In the genomic region with DNA sequence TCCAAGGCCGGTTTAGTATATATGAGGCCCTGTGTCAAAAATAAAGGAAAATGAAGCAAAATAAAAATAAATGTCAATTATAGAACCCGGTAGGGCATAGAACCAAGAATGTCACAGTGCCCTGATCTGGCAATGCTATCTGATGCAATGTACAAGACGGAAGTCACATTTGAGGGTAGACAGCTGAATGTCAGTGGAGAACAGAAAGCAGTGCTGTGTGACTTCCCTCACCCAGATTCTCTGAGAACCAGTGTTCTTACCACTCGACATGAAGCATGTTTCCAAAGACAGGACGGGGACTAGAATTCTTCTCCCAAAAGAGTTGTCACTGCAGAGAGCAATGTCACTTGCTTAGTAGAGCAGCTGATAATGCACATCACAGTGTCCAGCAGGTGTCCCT, we compare ENCODE assay signal across 30 mouse cellular contexts. TPM values are rescaled to one million over a fixed set of nuclear protein-coding genes. Genes with fewer than 3 reads are reported as not detected.
DNase-seq lines count a peak whose midpoint lies in the region; ATAC-seq lines count a peak whose summit lies in the region.
"Had no signal": no experiment of that assay in that cellular context is flagged by ENCODE, and none has a peak within 500 bp of the region (broad histone marks: within the 10 kb centered on the region; RNA-seq: fewer than 3 reads in every experiment).

No protein-coding gene starts in this region.

- intact Hi-C loops in heart, postnatal 36 days (cut with DNase I), result no loop called here

- no peak overlapping the region for H3K4me3 ChIP-seq in liver, embryonic 16.5 days (ENCODE audit: low read depth, low read length)
- no peak overlapping the region for H3K4me3 ChIP-seq in liver, embryonic 12.5 days
- H3K4me3 ChIP-seq in brown adipose tissue, adult 24 weeks (ENCODE audit: insufficient read depth, low read depth, low read length), result no peak overlapping the region
- no peak overlapping the region for H3K4me3 ChIP-seq in forebrain, embryonic 12.5 days (replicated peaks)
- H3K4me3 ChIP-seq: embryonic facial prominence, embryonic 13.5 days; erythroblast, embryonic 14.5 days; heart, embryonic 13.5 days; limb, embryonic 15.5 days; midbrain, embryonic 12.5 days; neural tube, embryonic 12.5 days had no signal

- peak overlapping the region; percentile 49 for H3K27ac ChIP-seq in liver, embryonic 16.5 days (ENCODE audit: low read length)
- H3K27ac ChIP-seq in liver, embryonic 12.5 days, result no peak overlapping the region
- H3K27ac ChIP-seq in brown adipose tissue, adult 24 weeks (replicated peaks; ENCODE audit: low read depth, low read length), result peak overlapping the region; percentile 76
- H3K27ac ChIP-seq in forebrain, embryonic 12.5 days, result no peak overlapping the region
- H3K27ac ChIP-seq: embryonic facial prominence, embryonic 13.5 days; heart, embryonic 13.5 days; hindbrain, embryonic 14.5 days; limb, embryonic 15.5 days; midbrain, embryonic 12.5 days; neural tube, embryonic 12.5 days had no signal

- ATAC-seq in liver, embryonic 16.5 days (ENCODE audit: low read depth), result no peak
- ATAC-seq in liver, embryonic 12.5 days, result no peak
- peak; percentile 50 for ATAC-seq in megakaryocyte progenitor cell, adult 5-6 weeks (replicated peaks; ENCODE audit: poor library complexity)
- no peak for ATAC-seq in forebrain, embryonic 12.5 days (ENCODE audit: low FRiP score)
- ATAC-seq: CD4-positive, CD25-positive, alpha-beta regulatory T cell, adult 4 months; forebrain, embryonic 14.5 days; inflammation-experienced regulatory T-cells, adult 6 months had no signal

- no peaks in the 10 kb centered on the region for H3K36me3 ChIP-seq in liver, embryonic 16.5 days (ENCODE audit: control insufficient read depth, insufficient read depth)
- H3K36me3 ChIP-seq in liver, embryonic 12.5 days, result no peaks in the 10 kb centered on the region
- H3K36me3 ChIP-seq in forebrain, embryonic 12.5 days (replicated peaks), result no peaks in the 10 kb centered on the region
- H3K36me3 ChIP-seq: embryonic facial prominence, embryonic 13.5 days; heart, embryonic 13.5 days; limb, embryonic 15.5 days; midbrain, embryonic 12.5 days; neural tube, embryonic 12.5 days had no signal

- no peaks in the 10 kb centered on the region for H3K27me3 ChIP-seq in liver, embryonic 16.5 days (ENCODE audit: control insufficient read depth, insufficient read depth, low read depth, low read length)
- no peaks in the 10 kb centered on the region for H3K27me3 ChIP-seq in liver, embryonic 12.5 days (replicated peaks)
- no peaks in the 10 kb centered on the region for H3K27me3 ChIP-seq in forebrain, embryonic 12.5 days
- H3K27me3 ChIP-seq: embryonic facial prominence, embryonic 13.5 days; heart, embryonic 13.5 days; limb, embryonic 15.5 days; midbrain, embryonic 12.5 days; neural tube, embryonic 12.5 days had no signal

- peaks cover 7% of the 10 kb centered on the region; the same call in 1 of the 2 replicates for H3K4me1 ChIP-seq in liver, embryonic 16.5 days (ENCODE audit: control insufficient read depth, low read depth, low read length)
- H3K4me1 ChIP-seq in liver, embryonic 12.5 days, result peaks cover 26% of the 10 kb centered on the region
- H3K4me1 ChIP-seq in brown adipose tissue, adult 24 weeks (ENCODE audit: control insufficient read depth, insufficient read depth, insufficient read length, low read length), result 0 out of 2 replicates have a peak, but pooled peaks cover 2% of the 10 kb centered on the region
- no peaks in the 10 kb centered on the region for H3K4me1 ChIP-seq in forebrain, embryonic 12.5 days
- H3K4me1 ChIP-seq: embryonic facial prominence, embryonic 13.5 days; limb, embryonic 15.5 days; midbrain, embryonic 12.5 days; neural tube, embryonic 12.5 days had no signal

- 61% methylated on average over 5 of the region's 5 CpGs for WGBS in liver, embryonic 16.5 days (ENCODE audit: insufficient replicate concordance)
- 65% methylated on average over 5 of the region's 5 CpGs for WGBS in liver, embryonic 12.5 days (ENCODE audit: insufficient replicate concordance)
- 92% methylated on average over 5 of the region's 5 CpGs for WGBS in forebrain, embryonic 12.5 days

- peak; percentile 9 for DNase-seq in heart, adult 8-10 months (ENCODE audit: low spot score)
- DNase-seq in heart, postnatal 36 days, result no peak
- no peak for DNase-seq in adrenal gland, postnatal 10 days
- DNase-seq: adrenal gland, postnatal 36 days; cerebellum, adult 18-20 months; cerebellum, postnatal 25 days; embryo, embryonic 11 days; gastrocnemius, postnatal 10 days; heart, postnatal 14 days; kidney, adult 8-10 months; kidney, postnatal 10 days; left cerebral cortex, postnatal 4 days; right cerebral cortex, postnatal 14 days; spleen, adult 18-20 months; thymus, postnatal 14 days had no signal

- no peak overlapping the region for H3K4me2 ChIP-seq in liver, embryonic 16.5 days (ENCODE audit: low read depth, low read length)
- H3K4me2 ChIP-seq in liver, embryonic 12.5 days, result no peak overlapping the region
- no peak overlapping the region for H3K4me2 ChIP-seq in forebrain, embryonic 12.5 days
- H3K4me2 ChIP-seq: embryonic facial prominence, embryonic 13.5 days; heart, embryonic 13.5 days; hindbrain, embryonic 14.5 days; limb, embryonic 15.5 days; midbrain, embryonic 12.5 days; neural tube, embryonic 12.5 days had no signal

- H3K9ac ChIP-seq in liver, embryonic 16.5 days (ENCODE audit: low read depth, low read length), result no peak overlapping the region
- no peak overlapping the region for H3K9ac ChIP-seq in liver, embryonic 12.5 days
- no peak overlapping the region for H3K9ac ChIP-seq in forebrain, embryonic 12.5 days
- H3K9ac ChIP-seq: embryonic facial prominence, embryonic 13.5 days; heart, embryonic 13.5 days; hindbrain, embryonic 14.5 days; limb, embryonic 15.5 days; midbrain, embryonic 12.5 days; neural tube, embryonic 12.5 days had no signal

- no peaks in the 10 kb centered on the region for H3K9me3 ChIP-seq in liver, embryonic 16.5 days (replicated peaks; ENCODE audit: control insufficient read depth, low read length)
- H3K9me3 ChIP-seq in liver, embryonic 12.5 days (replicated peaks), result no peaks in the 10 kb centered on the region
- no peaks in the 10 kb centered on the region for H3K9me3 ChIP-seq in forebrain, embryonic 12.5 days
- H3K9me3 ChIP-seq: embryonic facial prominence, embryonic 13.5 days; heart, embryonic 13.5 days; limb, embryonic 15.5 days; midbrain, embryonic 12.5 days; neural tube, embryonic 12.5 days had no signal

RNA-seq across cellular contexts. Expression of a gene that starts 14.4 kb away (rescaled TPM):
- total RNA-seq in heart, adult 8-10 months (2022), result 1 to 10 TPM; 5.0 to 7.0 (median 5.1) TPM
- total RNA-seq in heart, postnatal 36 days (2021), result 1 to 10 TPM; 6.6 TPM
- 76.2 and 79.7 TPM in 2 replicates for polyA plus RNA-seq in liver, embryonic 16.5 days (2015; fragmentation: Nextera tagmentation; extraction: Ambion mirVana)
- polyA plus RNA-seq in liver, embryonic 12.5 days (2016; fragmentation: Nextera tagmentation; extraction: Ambion mirVana), result 157 and 159 TPM in 2 replicates
- 2.5 and 7.4 TPM in 2 replicates for polyA plus RNA-seq in brown adipose tissue, adult 24 weeks (2012; ENCODE audit: insufficient read depth, insufficient read length, missing spikeins)
- total RNA-seq in megakaryocyte progenitor cell, adult 5-6 weeks (2015), result 179 and 188 TPM in 2 replicates
- total RNA-seq in megakaryocyte progenitor cell, adult 5-6 weeks (2017), result 95.9 and 97.2 TPM in 2 replicates
- polyA plus RNA-seq in forebrain, embryonic 12.5 days (2016; fragmentation: Nextera tagmentation; extraction: Ambion mirVana), result 147 and 149 TPM in 2 replicates
- total RNA-seq in adrenal gland, postnatal 10 days (2021), result 10 to 100 TPM; 25.4 to 42.4 TPM

Comparison
In these comparisons a context has a peak if more than half of its experiments do, and no peak if none do; other contexts are left out.
1. H3K27ac ChIP-seq: peak in liver, embryonic 16.5 days (single experiment) and brown adipose tissue, adult 24 weeks (single experiment); none in liver, embryonic 12.5 days (single experiment) and forebrain, embryonic 12.5 days (single experiment).